Mouse (Mus musculus): ENCODE results near the gene Pik3c2g. TPM values are rescaled to one million over a fixed set of nuclear protein-coding genes. Genes with fewer than 3 reads are reported as not detected.

The Pik3c2g gene
- polyA plus RNA-seq, 1 experiment from 2014 or later, result 3.2 TPM

DNA sequence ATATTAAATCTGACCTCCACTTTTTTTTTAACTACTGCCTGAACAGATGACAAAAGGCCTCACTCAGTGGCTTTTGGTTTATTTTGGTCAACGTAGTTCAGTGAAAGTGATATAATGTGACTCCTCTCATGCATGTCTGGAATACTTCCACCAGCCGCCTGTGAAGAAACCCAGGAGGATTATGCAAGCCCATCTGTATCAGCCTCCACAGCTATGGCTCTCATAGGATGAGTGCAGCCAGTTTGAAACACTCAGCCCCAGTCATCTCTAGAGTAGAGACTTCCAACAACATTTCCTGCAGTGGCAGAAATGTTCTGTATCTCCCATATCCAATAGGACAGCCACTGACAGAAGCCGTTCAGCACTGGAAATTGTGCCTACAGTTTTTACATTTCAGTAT, 391.1 kb downstream of the Pik3c2g start:
- Histone ChIP-seq H3K27me3 (ENCODE audit: control insufficient read depth, insufficient read depth, low read length) (no peaks in the 10 kb centered on the region), H3K27ac (ENCODE audit: low read length) (no peak overlapping the region), H3K9me3 (ENCODE audit: control insufficient read depth, low read depth, low read length) (no peaks in the 10 kb centered on the region), H3K4me1 (ENCODE audit: control insufficient read depth, insufficient read depth, low read length) (no peaks in the 10 kb centered on the region), H3K9ac (replicated peaks; ENCODE audit: low read depth, low read length) (no peak overlapping the region), H3K4me2 (replicated peaks; ENCODE audit: low read depth, low read length) (no peak overlapping the region), H3K36me3 (ENCODE audit: control insufficient read depth, insufficient read depth, low read length) (no peaks in the 10 kb centered on the region), H3K4me3 (ENCODE audit: low read depth, low read length) (no peak overlapping the region)
- ATAC-seq (ENCODE audit: insufficient number of reproducible peaks, insufficient read depth, low FRiP score, low read depth), result no peak
- 47% methylated on average over 3 of the region's 3 CpGs for whole genome bisulfite sequencing

DNA sequence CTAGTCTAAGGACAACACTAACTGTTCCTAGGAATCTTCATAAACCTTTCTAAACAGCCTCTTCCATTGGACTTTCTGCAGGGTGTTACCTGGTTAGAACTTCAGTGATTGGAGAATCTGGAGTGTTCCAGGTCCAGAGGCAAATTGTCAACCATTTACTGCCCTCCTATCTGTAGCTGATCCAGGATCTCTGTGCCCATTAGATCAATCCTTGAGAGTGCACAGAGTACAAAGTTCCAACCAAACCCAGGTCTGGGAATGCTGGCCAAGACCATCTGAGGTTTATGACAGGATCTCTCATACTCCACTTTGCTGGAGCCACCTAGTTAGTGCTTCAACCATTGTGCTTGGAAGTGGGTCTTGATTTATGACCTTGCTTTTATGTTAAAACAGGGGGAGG, 394.0 kb downstream of the Pik3c2g start:
- Histone ChIP-seq H3K4me1 (ENCODE audit: control insufficient read depth, insufficient read depth, low read length) (no peaks in the 10 kb centered on the region), H3K9me3 (ENCODE audit: control insufficient read depth, low read depth, low read length) (no peaks in the 10 kb centered on the region), H3K4me3 (ENCODE audit: low read depth, low read length) (no peak overlapping the region), H3K36me3 (ENCODE audit: control insufficient read depth, insufficient read depth, low read length) (no peaks in the 10 kb centered on the region), H3K9ac (replicated peaks; ENCODE audit: low read depth, low read length) (no peak overlapping the region), H3K27ac (ENCODE audit: low read length) (no peak overlapping the region), H3K4me2 (replicated peaks; ENCODE audit: low read depth, low read length) (no peak overlapping the region), H3K27me3 (ENCODE audit: control insufficient read depth, insufficient read depth, low read length) (no peaks in the 10 kb centered on the region)
- ATAC-seq (ENCODE audit: insufficient number of reproducible peaks, insufficient read depth, low FRiP score, low read depth), result no peak

DNA sequence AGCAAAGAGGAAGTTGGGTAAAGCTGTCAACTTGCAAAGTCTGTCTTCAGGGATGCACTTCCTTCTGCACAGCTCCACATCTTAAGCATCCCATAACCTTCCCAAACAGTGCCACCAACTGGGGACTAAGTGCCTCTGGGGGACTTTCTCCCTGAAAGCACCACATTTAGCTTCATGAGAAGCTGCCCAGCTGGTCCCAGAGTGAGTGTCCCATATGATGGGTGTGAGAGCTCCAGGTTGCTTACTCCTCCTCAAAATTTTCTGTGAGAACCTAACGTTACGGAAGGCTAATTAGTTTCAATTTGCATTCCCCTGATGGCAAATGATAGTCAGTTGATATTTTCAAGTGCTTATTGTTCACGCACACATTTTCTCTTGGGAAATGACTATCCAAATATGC, 397.0 kb downstream of the Pik3c2g start:
- Histone ChIP-seq H3K9ac (replicated peaks; ENCODE audit: low read depth, low read length) (no peak overlapping the region), H3K9me3 (ENCODE audit: control insufficient read depth, low read depth, low read length) (no peaks in the 10 kb centered on the region), H3K4me1 (ENCODE audit: control insufficient read depth, insufficient read depth, low read length) (no peaks in the 10 kb centered on the region), H3K36me3 (ENCODE audit: control insufficient read depth, insufficient read depth, low read length) (no peaks in the 10 kb centered on the region), H3K27me3 (ENCODE audit: control insufficient read depth, insufficient read depth, low read length) (no peaks in the 10 kb centered on the region), H3K4me3 (ENCODE audit: low read depth, low read length) (no peak overlapping the region), H3K27ac (ENCODE audit: low read length) (no peak overlapping the region), H3K4me2 (replicated peaks; ENCODE audit: low read depth, low read length) (no peak overlapping the region)
- 93% methylated on average over 3 of the region's 3 CpGs for WGBS
- no peak for ATAC-seq (ENCODE audit: insufficient number of reproducible peaks, insufficient read depth, low FRiP score, low read depth)

DNA sequence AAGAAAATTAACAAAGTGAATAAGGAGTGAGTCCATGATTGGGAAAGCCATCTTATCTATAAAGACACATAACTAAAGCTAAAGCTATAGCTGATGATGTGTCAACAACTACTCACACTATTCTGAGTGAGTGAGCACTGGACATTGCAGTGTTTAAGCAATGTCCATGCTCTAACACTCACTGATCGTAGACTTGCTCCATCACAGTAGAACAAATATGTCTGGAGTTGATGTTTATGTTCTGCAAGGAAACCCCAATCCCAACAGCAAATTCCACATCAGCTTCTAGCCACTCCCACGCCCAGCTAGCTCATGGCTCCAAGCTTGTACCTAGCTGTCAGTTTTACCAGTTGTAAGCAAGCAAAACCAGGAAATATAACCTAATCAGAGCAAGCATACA, 399.5 kb downstream of the Pik3c2g start:
- Histone ChIP-seq H3K27ac (ENCODE audit: low read length) (no peak overlapping the region), H3K36me3 (ENCODE audit: control insufficient read depth, insufficient read depth, low read length) (no peaks in the 10 kb centered on the region), H3K4me3 (ENCODE audit: low read depth, low read length) (no peak overlapping the region), H3K4me1 (ENCODE audit: control insufficient read depth, insufficient read depth, low read length) (no peaks in the 10 kb centered on the region), H3K27me3 (ENCODE audit: control insufficient read depth, insufficient read depth, low read length) (no peaks in the 10 kb centered on the region), H3K9me3 (ENCODE audit: control insufficient read depth, low read depth, low read length) (no peaks in the 10 kb centered on the region), H3K9ac (replicated peaks; ENCODE audit: low read depth, low read length) (no peak overlapping the region), H3K4me2 (replicated peaks; ENCODE audit: low read depth, low read length) (no peak overlapping the region)
- 63% methylated on average over 2 of the region's 2 CpGs for WGBS
- ATAC-seq (ENCODE audit: insufficient number of reproducible peaks, insufficient read depth, low FRiP score, low read depth), result no peak

DNA sequence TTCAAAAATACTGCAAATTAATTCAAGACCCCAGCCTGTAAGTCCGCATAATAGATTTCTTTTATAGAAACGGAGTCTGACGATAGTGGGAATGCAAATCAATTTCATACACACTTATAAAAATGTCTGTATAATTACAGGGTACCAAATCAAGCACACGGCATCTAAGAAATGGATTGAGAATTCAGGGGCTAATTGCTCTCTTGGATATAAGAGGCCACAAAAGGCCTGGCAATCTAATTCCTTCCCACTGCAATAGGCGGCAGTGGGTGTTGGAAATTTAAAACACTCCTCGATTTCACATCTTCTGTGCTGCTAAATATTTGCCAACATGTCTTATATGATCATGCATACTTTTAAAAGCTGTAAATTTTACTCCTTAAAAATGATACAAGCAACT, 402.1 kb downstream of the Pik3c2g start:
- H3K27ac ChIP-seq (ENCODE audit: low read length), result no peak overlapping the region
- ATAC-seq (ENCODE audit: insufficient number of reproducible peaks, insufficient read depth, low FRiP score, low read depth), result no peak
- H3K4me3 ChIP-seq (ENCODE audit: low read depth, low read length), result no peak overlapping the region
- no peaks in the 10 kb centered on the region for H3K27me3 ChIP-seq (ENCODE audit: control insufficient read depth, insufficient read depth, low read length)
- no peaks in the 10 kb centered on the region for H3K36me3 ChIP-seq (ENCODE audit: control insufficient read depth, insufficient read depth, low read length)
- H3K4me1 ChIP-seq (ENCODE audit: control insufficient read depth, insufficient read depth, low read length), result no peaks in the 10 kb centered on the region
- H3K9ac ChIP-seq (replicated peaks; ENCODE audit: low read depth, low read length), result no peak overlapping the region
- 91% methylated on average over 6 of the region's 6 CpGs for WGBS
- no peaks in the 10 kb centered on the region for H3K9me3 ChIP-seq (ENCODE audit: control insufficient read depth, low read depth, low read length)
- no peak overlapping the region for H3K4me2 ChIP-seq (replicated peaks; ENCODE audit: low read depth, low read length)

DNA sequence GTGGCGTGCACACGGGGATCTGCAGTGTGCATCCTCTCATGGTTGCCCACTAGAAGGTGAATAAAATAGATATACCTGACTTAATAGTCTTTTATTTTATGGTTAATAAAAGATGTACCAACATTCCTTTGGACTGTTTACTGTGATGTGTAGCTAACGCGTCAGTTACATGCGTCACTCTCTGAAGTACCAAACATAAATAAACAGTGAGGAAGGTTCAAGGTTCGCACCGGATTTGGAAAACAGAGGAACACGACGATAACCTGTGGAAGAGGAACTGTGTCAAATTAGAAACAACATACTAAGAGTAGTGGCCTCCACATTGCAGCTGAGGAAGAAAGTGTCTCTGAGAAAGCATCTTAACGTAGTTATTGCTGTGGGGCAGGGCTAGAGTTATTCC, 402.6 kb downstream of the Pik3c2g start:
- H3K4me2 ChIP-seq (replicated peaks; ENCODE audit: low read depth, low read length), result no peak overlapping the region
- no peak overlapping the region for H3K9ac ChIP-seq (replicated peaks; ENCODE audit: low read depth, low read length)
- H3K9me3 ChIP-seq (ENCODE audit: control insufficient read depth, low read depth, low read length), result no peaks in the 10 kb centered on the region
- no peak overlapping the region for H3K27ac ChIP-seq (ENCODE audit: low read length)
- WGBS, result 73% methylated on average over 10 of the region's 10 CpGs
- H3K27me3 ChIP-seq (ENCODE audit: control insufficient read depth, insufficient read depth, low read length), result no peaks in the 10 kb centered on the region
- no peak for ATAC-seq (ENCODE audit: insufficient number of reproducible peaks, insufficient read depth, low FRiP score, low read depth)
- H3K4me1 ChIP-seq (ENCODE audit: control insufficient read depth, insufficient read depth, low read length), result no peaks in the 10 kb centered on the region
- H3K4me3 ChIP-seq (ENCODE audit: low read depth, low read length), result no peak overlapping the region
- H3K36me3 ChIP-seq (ENCODE audit: control insufficient read depth, insufficient read depth, low read length), result no peaks in the 10 kb centered on the region

DNA sequence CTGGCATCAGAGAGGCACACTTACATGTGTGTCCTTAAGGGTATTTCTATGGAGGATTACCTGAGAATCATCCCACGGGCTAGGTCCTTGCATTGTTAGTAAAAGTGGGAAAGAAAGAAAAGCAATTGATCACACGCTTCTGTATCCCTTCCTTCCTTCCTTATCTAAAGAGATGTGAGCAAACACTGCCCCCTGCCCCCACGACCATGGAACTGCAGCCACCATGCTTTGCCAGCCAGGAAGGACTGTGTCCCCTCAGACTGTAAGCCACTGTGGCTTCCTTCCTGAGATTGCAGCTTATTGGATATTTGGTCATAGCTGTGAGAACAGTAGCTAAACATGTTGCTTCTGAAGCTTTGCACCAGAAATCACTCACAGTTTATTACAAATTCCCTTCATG, 418.2 kb downstream of the Pik3c2g start:
- WGBS, result 82% methylated on average over 3 of the region's 3 CpGs
- Histone ChIP-seq H3K9me3 (ENCODE audit: control insufficient read depth, low read depth, low read length) (0 out of 2 replicates have a peak, but pooled peaks cover 5% of the 10 kb centered on the region), H3K4me1 (ENCODE audit: control insufficient read depth, insufficient read depth, low read length) (peaks cover 3% of the 10 kb centered on the region; the same call in 1 of the 2 replicates), H3K27ac (ENCODE audit: low read length) (no peak overlapping the region), H3K4me3 (ENCODE audit: low read depth, low read length) (no peak overlapping the region), H3K36me3 (ENCODE audit: control insufficient read depth, insufficient read depth, low read length) (no peaks in the 10 kb centered on the region), H3K27me3 (ENCODE audit: control insufficient read depth, insufficient read depth, low read length) (no peaks in the 10 kb centered on the region), H3K4me2 (replicated peaks; ENCODE audit: low read depth, low read length) (no peak overlapping the region), H3K9ac (replicated peaks; ENCODE audit: low read depth, low read length) (no peak overlapping the region)
- ATAC-seq (ENCODE audit: insufficient number of reproducible peaks, insufficient read depth, low FRiP score, low read depth), result no peak

Other genes with a start within 250 kb of the Pik3c2g start
- gene Rergl, start 85.2 kb upstream of the Pik3c2g start, polyA plus RNA-seq (2014; fragmentation: Nextera tagmentation; extraction: Ambion mirVana), result 0.54 and 0.55 TPM in 2 replicates